Mouse (Mus musculus) c-Kit-positive CD71-positive TER-119-negative erythroid progenitor cells, embryonic 14.5 days (primary cell): ENCODE data around the gene Cemip.

Experiments used
- DNase-seq: peaks from one replicate; pipeline ENCODE4 v3.0.0-alpha.2; 2013; ENCODE audit warnings: low read depth

The Cemip gene

DNA sequence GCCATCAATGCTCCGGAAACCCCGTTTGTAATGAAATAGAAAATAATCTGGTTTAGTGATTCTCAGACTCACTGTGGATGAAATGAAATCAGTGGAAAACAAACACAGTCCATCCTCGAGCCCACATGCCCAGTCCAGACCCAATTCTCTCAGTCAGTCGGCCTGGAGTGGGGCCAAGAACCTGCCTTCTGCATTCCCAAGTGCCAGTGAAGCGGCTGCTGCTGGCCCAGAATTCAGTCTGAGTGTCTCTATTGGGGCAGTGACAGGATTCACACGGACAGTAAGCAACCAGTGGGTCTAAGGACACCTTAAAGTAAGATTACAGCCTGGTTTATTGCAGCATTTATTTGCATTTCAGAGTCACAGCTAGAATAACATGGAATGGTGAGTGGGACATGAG, 10.2 kb upstream of the Cemip start:
- no peak for DNase-seq

DNA sequence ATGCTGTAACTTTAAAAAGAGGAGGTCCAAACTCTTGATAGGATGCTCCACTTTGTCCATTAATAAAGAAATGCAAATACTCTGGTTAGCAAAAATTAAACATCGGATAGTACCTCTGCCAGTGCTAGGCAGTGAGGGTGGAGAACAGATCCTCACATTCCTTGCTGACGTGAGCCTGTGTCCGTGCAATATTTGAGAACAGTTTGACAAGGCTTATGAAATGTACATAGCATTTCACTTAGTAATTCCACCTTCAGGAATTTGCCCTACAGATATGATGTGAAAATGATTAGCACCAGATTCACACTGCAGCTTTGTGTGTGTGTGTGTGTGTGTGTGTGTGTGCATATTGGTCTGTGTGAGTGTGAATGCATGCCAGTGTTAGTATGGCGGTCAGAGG, 4.5 kb upstream of the Cemip start:
- no peak for DNase-seq

DNA sequence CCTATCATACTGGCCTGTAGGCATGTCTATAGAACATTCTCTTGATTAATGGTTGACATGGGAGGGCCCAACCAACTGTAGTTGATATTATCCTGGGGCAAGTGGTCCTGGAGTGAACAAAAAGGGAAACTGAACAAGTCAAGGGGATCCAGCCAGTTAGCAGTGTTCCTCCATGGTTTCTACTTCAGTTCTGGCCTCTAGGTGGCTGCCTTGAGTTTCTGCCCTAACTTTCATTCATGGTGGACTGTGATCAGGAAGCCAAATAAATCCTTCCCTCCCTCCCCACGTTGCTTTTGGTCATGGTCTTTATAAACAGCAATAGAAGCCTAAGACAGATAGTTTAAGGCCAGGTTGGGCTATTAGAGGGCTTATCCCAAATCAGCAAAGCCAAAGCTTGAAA, 3.5 kb upstream of the Cemip start:
- DNase-seq = no peak

DNA sequence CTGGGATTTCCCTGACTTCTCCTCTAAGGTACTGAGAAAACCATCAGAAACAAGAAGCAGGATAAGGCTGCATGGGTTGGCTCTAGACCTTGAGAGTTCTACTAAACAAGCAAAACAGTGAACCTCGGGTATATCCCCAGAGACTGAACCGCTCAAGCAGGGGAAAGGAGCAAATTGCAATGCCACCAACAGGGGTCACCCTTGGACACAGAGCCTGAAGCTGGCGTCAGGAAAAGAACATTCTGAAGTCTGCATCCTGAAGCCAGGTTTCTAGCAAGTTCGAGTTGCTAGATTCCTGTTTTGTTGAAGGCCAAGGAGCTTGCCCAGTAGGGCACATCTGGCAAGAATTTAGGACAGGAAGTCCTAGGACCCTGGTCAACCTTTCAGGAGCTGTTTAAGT, 2.7 kb upstream of the Cemip start:
- DNase-seq = peak; percentile 21

DNA sequence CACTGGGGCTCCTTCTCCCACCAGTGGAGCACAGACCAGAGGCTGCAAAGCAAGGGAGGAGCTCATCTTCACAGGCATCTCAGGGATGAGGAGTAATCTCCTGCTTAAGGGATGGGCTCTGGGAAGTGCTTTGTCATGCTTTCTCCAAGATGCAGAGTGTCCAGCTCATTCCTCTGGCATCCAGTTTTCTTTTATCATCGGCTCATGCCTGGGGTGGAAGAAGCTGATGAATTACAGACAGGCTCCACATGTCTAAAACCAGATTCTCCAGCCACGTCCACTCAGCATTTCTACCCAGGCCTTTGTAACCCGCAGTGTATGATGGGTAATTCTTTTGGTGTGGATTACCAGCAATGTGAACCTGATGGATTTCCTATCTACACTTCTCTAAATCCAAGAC, 1.9 kb upstream of the Cemip start:
- DNase-seq = no peak

DNA sequence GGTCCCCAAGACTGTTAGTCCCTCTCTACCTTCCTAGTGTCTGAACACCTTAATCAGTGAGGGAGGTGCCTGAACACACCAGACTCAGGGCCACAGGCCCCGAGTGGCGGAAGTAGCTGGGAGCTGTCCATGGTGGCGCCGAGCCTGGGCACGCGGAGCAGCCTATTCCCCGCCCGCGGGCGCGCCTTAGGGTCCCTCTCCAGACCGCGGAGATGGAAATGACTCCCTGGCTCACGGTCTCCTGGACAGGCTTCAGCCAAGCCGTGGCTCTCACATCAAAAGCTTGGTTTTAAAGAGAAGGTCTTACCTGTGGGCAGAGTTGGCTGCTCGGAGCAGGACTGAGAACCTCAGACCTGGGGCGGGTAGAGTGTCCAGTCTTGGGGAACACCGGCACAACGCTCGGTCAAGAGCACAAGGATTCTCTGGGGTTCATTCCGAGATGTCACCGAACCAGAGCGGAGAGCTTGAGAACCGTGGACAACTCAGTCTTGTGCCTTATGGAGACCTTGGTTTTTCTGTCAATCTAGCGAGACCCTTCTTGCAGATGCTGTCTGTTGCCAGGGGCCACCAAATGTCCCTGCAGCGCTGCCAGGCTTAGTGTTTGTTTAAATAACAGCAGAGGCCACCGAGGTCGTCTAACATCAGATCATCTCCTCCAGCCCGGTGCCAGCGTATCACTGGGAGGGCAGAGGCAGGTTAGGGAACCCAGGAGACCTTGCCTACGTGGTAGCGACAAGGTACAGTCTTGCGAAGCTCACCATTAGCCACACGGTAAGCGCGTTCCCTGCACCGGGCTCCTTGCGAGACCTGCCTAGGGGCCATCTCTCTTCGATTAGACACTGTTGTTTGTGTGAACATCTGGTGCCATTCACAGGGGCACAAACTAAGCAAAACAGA, 1.0 kb downstream of the Cemip start:
- DNase-seq = no peak

DNA sequence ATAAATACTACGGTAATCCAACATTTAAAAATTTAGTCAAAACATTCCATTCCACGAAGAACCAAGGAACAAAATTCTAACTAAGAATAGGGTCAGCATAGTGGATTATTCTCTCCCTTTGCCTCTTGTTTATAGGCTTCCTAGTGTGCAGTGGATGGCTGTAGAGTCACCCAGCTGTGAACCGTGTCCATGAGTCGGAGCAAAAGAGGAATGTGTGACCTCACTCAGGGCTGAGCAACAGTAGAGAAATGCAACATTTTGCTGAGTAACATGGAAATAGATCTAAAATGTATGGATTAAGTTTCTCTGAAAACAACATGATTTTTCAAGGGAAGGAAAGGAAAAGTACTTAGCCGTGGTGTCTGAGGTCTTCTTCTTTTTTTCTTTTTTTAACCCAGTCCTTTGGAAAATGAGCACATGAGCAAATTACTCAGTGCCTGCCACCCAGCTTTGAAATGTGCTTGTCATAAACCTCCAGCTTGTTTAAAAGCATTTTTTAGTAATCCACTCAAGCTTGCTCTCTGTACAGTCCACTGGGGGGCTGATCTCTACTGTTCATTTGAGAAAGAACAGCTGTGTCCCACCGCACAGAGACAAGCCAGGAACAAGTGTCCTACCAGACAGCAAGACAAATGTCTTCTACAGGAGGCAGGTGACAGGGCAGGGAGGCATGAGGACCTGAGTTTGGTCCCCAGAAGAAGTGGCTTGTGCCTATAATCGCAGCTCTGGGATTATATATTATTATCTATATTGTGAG, 8.9 kb downstream of the Cemip start:
- DNase-seq = no peak

DNA sequence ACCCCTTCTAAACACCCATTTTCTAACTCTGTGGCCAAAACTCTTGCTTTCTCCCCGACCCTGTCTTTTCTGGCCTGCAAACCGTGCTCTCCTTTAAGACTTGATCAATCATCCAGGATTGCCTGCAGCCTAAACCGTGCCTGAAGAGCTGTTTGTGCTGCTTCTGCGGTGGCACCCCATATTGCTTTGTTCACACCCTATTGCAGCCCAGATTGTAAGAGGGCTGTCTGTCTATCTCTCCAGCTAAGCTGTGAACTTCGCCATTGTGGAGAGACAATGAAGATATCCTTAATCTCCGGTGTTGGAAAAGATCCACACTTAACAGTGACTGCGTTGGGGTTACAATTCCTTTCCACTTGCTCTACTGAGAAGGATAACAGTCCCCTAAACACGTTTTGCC, 12.0 kb downstream of the Cemip start:
- DNase-seq = no peak

DNA sequence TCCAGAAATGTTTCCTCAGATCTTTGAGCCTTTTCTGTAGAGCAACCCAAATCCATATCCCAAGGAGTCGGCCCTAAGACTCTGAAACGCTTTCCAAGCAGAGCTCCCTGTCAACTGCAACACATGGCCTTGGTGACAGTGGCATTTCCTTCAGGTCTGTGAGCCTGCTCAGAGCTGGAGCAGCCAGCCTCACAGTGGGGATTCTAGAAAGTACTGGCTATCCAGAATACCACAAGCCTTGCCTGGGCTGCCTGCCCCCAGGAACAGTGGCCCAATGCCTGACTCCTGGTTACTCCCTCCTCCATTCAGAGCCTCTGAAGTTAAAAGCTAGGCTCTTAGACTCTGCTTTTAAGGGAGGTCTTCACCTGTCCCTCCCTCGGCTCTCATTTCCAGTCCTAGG, 12.4 kb downstream of the Cemip start:
- no peak for DNase-seq

DNA sequence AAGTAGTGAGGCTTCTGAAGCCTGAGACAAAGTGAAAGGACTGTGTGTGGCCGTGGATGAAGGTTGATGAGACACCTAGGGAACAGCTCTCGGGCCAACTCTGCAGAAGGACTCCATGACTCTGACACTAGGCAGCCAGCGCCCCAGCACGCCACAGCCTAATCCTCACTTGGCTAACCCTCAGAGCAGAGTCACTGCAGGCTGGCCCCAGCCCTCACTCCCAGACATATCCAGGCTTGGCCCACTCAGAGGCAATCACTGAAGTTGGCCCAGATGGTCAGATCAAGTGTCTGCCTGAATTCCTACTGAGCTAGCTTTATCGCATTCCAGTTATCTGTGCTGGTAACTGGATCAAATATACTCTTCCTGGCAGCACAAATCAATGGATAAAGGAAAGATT, 17.4 kb downstream of the Cemip start:
- no peak for DNase-seq

DNA sequence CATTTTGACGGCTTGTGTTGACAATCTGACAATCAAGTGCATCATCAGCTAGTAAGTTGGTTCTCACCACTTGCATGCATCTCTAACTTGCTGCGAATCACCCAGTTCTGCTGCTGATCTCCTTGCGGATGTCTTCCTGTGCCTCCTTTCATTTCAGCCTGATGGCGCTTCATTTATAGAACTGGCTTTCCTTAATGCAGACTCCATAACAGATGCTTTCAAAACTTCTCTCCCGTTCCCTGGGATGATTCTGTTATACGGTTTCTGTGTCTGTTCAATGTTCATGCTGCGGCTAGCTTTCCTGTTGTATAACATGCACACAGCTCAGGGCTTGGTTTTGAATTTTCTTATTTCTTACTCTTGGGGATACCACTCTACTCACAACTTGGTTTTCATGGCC, 26.5 kb downstream of the Cemip start:
- DNase-seq = no peak

DNA sequence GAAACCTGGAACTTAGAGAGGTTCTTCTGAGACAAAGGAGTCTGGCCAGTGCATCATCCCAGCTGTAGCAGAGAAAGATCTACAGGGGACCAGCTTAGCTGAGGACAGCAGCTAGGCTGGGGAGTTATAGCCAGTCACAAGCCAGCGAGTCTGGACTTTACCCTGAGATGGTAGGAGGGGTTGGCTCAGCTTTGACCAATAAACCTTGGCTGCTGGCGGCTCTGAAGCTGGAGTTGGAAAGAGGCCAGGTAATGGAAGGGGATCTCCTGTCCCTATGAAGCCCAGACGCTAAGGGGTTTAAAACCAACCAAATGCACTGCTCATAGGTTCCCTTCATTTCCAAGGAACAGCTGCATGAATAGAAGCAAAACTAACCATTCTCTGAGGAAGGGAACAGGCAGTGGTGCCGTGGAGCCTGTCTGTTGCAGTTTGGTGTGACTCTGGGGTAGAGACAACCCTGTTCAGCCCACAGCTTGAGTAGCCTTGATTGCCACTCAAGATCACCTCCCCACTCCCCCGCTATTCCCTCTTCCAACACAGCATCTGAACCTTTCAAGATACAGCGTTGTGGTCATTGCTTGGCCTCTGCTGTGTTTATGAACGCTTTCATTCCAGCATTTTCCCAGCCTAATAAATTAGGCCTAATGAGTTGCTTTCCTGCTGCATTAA, 30.2 kb downstream of the Cemip start:
- no peak for DNase-seq

DNA sequence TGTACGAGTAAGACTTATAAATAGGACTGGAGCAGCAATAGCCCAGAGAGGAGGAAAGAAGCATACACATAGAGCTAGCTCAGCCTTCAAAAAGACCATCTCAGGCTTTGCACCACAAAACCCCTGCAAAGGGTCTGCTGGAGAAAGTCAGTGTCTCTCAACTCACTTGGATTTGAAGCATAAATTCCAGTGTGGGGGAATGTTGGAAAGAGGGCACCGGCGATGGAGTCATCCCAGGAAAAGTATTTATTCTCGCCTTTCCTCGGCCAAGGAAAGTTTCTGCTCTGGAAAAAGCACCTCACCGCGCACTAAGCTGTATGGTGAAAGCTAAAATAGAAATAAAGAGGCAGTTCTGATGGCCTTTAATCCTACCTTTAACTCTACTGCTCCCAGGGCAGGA, 32.4 kb downstream of the Cemip start:
- DNase-seq = no peak

DNA sequence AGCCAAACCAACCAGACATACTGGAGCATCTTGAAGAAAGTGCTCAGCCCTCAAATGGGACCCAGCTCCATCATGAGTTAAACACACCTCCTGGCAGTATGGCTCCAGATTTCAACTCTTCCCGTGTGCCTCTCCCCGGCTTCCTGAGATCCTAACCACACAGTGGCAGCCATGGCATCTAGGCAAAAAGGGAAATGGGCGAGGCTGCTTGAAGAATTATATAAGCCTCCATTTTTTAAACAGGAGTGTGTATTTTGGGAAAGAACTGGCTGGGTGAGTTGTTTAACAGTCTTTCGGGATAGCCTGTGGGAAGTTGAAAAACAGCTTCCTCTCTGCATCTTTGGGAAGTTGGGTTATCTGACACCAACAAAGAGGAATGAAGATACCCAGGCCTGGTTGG, 34.9 kb downstream of the Cemip start:
- no peak for DNase-seq

DNA sequence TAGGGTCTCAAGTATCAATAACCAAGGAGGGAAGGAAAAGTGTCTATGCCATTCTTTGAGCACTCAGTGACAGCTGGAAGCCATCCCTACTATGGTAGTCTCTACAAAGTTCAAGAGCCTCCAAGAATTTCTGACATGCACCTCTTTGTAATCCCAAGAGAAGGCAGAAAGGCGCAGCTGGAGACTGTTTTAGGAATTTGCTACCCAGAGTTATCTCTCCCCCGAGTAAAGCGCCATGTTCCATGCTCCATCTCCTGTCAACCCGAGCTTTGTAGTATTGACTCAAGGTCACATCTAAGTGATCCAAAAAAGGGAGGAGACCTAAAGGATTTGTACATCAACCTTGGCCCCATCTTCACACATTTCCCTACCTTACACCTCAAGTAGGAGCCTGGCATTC, 40.8 kb downstream of the Cemip start:
- DNase-seq = no peak

DNA sequence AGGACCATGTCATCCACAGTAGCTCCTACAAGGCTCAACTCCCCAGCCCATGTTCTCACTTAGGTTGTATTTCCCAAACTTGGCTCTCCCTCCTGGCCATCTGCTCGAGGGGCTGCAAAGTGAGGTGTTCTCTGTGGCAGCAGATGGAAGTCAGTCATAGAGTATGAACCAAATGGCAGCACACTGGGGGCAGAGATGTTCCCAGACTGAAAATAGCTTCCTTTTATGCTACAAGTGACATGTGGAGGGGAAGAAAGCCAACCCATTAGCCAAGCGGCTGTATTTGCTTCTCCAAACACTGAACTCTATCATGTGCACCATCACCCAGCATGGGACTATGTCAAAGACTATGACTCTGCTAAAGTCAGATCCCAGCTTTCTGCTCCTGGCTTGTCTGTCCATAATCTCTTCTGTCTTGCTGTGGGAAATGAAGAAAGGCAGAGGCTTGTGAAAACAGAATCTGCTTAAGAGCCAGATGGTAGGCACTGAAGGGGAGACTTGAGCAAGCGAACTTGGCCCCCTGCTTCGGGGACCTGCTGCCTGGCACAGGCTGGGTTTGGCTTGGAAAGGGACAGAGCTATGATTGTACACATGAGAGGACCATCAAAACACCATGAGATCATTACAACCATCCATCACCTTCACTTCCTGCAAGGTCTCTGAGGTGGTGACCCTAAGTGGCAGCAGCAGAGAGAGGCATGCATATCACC, 41.6 kb downstream of the Cemip start:
- DNase-seq = no peak

DNA sequence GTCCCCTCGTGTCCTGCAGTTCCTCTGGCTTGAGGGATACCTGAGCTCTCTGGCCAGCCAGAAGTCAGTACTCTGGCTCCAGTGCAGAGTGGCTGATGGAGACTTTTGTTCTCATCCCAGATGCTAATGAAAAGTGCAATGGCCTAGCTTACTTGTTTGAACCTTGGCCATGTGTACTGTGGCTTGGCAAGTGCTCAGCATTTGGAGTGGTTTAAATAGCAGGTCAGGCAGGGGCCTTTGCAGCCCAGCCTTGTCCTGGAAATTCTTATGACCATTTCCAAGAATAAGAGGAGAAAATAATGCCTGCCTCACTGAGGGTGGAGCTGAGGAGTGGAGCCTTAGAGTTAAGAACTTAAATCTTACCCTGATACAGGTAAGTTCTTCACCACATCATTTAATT, 43.6 kb downstream of the Cemip start:
- no peak for DNase-seq

DNA sequence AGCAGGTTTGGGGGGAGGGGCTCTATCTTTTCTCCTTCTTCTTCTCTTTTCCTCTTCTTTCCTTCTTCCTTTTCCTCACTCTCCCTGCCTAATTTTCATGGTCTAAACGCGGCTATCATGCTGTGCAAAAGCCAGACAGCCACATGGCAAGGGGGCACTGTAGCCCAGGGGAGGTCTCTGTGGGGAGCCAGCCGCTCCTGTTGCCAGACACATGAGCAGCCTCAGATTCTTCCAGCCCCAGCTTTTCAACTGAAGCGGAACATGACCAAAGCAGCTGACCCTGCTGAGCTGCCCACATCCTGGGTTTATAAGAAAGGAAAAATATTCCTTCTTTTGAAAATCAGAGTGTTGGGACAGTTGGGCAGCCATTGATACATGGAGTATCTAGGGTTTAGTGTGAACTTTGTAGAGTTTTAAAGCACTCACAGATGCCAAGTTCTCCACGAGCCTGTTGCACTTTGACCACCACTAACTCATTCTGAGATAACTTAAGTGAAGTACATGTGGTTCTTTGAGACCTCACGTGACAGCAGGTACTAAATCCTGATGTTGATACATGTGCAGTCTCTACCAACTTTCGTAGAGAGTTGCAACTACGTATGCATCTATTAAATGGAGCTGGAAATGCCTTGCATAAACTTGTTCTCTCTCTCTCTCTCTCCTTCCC, 46.3 kb downstream of the Cemip start:
- DNase-seq = no peak

DNA sequence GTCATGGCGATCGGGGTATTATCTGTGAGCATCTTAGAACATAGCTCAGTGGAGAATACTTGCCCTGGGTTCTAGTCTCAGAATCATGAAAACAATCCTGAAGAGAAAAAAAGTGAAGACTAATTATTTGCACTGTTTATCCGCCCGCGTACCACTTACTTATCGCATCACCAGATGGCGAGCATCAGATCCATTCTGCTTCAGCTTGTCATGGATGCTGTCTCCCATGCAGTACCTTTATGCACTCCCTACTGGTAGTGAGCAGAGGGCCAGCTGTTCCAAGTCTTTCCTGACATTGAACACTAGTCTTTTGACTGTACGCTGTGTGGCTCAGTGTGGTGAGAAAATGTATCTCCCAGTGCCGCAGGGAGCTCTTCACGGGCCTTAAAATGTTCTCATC, 47.7 kb downstream of the Cemip start:
- DNase-seq = no peak

DNA sequence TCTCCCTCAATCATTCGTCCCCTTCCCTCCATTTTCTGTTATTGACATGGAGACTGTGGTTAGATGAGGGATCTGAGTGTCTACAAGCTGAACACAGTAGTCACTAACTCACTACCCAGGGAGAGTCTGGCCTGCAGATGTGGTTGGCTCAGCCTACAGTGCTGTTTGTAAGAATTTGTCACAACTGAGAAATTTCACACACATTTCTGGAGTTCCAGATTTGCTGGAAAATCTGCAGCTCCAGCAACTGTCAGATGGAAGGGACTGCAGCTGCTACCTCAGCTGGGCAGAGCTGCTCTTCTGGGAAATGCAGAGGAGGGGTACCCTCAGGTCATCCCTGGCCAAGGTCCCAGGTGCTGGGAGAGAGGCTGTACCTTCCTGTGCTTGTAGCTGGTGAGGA, 53.5 kb downstream of the Cemip start:
- DNase-seq = no peak

DNA sequence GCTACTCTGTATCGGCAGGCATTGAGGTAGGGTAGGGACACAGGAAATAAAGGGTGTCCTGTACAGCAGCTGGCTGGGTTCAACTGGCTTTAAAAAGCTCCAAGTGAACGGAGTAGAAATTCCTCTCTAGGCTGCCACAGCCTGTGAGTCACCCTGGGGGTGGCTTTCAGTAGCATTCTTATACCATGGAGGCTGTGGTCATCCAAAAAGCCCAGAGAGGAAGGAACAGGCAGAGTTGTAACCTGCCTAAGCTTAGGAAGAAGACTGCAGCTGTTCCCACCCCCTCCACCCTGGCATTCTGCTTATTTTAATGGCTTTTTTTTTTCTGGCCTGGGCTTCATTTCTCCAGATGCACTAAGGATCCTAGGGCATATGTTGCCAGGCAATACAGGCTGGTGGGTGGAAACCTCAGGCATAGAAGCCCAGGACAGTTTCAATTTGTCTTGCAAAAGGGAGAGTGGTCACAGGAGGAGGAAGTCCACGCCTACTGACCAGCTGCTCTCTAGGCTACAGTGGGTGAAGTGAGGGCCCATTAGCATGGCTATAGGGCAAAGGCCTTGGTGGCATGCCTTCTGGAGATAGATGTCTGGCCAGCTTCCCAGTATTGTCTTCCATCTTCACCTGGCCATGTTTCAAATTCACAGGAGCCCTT, 57.1 kb downstream of the Cemip start:
- no peak for DNase-seq
